Mouse (Mus musculus): Measurements from ENCODE around the gene Dnajc24.

The Dnajc24 gene

GRCm38 (mm10) chr2:106002835-106003739, at the start of gene Dnajc24:
TSS of gene Dnajc24 (minus strand) at chr2:106003549.
- peak; percentile 94 for DNase-seq (ENCODE audit: low read depth)

- DNase-seq (ENCODE audit: low read depth): no peak
Measured at GRCm38 (mm10) chr2:106046686-106047085, 43.3 kb upstream of the Dnajc24 start.

- no peak for DNase-seq (ENCODE audit: low read depth)
Measured at GRCm38 (mm10) chr2:106042495-106042894, 39.1 kb upstream of the Dnajc24 start.

GRCm38 (mm10) chr2:106041961-106042360, 38.6 kb upstream of the Dnajc24 start:
- DNase-seq (ENCODE audit: low read depth): no peak

- no peak for DNase-seq (ENCODE audit: low read depth)
Measured at GRCm38 (mm10) chr2:106038286-106038685, 34.9 kb upstream of the Dnajc24 start.

GRCm38 (mm10) chr2:106024895-106025294, 21.5 kb upstream of the Dnajc24 start:
- DNase-seq (ENCODE audit: low read depth): no peak

GRCm38 (mm10) chr2:106008415-106008814, 5.1 kb upstream of the Dnajc24 start:
- DNase-seq (ENCODE audit: low read depth): peak; percentile 8

- DNase-seq (ENCODE audit: low read depth): peak; percentile 16
Measured at GRCm38 (mm10) chr2:105987999-105988398, 15.3 kb downstream of the Dnajc24 start.

- no peak for DNase-seq (ENCODE audit: low read depth)
Measured at GRCm38 (mm10) chr2:105987131-105987530, 16.2 kb downstream of the Dnajc24 start.

- no peak for DNase-seq (ENCODE audit: low read depth)
Measured at GRCm38 (mm10) chr2:105985206-105985605, 18.1 kb downstream of the Dnajc24 start.

GRCm38 (mm10) chr2:105978065-105978464, 25.3 kb downstream of the Dnajc24 start:
- no peak for DNase-seq (ENCODE audit: low read depth)

GRCm38 (mm10) chr2:105973941-105974340, 29.4 kb downstream of the Dnajc24 start:
- DNase-seq (ENCODE audit: low read depth): no peak

- DNase-seq (ENCODE audit: low read depth): no peak
Measured at GRCm38 (mm10) chr2:105963447-105963846, 39.9 kb downstream of the Dnajc24 start.

- DNase-seq (ENCODE audit: low read depth): no peak
Measured at GRCm38 (mm10) chr2:105953862-105954261, 49.5 kb downstream of the Dnajc24 start.

GRCm38 (mm10) chr2:105951350-105951940, 51.9 kb downstream of the Dnajc24 start:
- DNase-seq (ENCODE audit: low read depth): no peak

- DNase-seq (ENCODE audit: low read depth): no peak
Measured at GRCm38 (mm10) chr2:105950131-105950530, 53.2 kb downstream of the Dnajc24 start.

- DNase-seq (ENCODE audit: low read depth): no peak
Measured at GRCm38 (mm10) chr2:105917623-105918346, 85.6 kb downstream of the Dnajc24 start.

Measured in 416B (cell line).